Mouse (Mus musculus) MEL (cell line): ENCODE measurements around the gene Il4.

Source experiments
- CHD2 ChIP-seq: IDR thresholded peaks from 2 replicates; pipeline ENCODE4 v1.6.1; 2011; ENCODE audit warnings: low read length, improper control_type of control experiment
- MYC ChIP-seq: IDR thresholded peaks from 2 replicates; pipeline ENCODE4 v1.6.1; 2011; ENCODE audit warnings: low read depth, mild to moderate bottlenecking, low read length, improper control_type of control experiment, moderate library complexity

DNA sequence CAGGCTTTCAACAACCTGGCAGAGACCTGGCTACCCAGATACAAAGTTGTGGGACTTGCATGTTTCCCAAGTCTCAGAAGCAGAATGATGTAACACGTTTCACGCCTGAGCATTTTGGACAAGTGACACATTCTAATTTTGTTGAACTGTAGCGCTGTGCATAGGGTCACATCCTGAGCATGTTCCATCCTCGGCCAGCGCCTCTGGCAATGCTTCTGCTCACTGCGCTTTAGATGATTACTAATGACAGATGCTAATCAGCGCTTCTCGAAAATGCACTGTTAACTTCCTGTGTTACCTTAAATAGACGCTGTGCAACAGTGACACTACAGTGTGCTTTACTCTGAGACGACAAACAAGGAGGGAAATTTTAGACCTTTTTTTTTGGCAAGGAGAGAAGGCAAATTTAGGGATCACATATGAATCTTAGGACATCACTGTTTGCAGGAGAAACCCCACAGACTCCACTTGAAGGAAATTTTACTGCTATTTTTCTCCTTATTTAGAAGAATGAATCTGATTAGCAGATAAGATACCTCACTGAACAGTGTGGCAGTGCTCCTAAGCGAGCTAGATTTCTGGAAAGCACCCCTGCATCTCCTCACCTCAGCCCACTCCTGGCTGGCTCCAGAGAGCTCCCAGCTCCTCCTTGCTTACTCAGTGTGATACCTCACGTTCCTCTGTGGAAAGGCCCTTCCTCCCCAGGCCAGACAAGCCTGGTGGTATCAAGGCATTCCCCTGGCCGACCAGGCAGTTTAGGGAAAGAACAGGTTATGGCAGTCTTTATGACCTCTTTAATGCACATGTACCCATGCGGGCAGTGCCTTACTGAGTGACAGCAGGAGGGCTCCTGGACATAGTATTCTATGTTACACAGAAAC is 44.6 kb upstream of the Il4 start:
- no peak for TF ChIP-seq CHD2
- TF ChIP-seq MYC, result no peak
